Comparison of ENCODE assay signal across 9 mouse cellular contexts in the genomic region with DNA sequence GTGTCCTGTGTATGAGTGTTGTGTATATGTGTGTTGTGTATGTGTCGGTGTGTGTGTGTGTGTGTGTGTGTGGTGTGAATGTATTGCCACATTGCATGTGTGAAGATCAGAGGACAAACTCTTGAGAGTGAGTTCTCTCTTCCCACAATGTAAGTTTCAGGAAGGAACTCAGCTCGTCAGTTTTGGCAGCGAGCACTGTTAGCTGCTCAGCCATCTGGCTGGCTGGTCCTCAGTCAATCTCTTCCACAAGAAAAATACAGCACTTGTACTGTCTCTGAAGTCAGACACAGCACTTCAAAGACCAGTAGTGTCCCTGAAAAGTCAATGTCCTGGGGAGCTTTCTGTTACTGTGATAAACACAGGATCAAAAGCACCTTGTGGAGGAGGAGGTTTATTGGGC.
DNase-seq lines count a peak whose midpoint lies in the region; ATAC-seq and TF ChIP-seq lines count a peak whose summit lies in the region.
"Had no signal": no experiment of that assay in that cellular context is flagged by ENCODE, and none has a peak within 500 bp of the region (broad histone marks: within the 10 kb centered on the region; RNA-seq: fewer than 3 reads in every experiment).

No protein-coding gene starts in this region.

- H3K36me3 ChIP-seq in intestine, postnatal 0 days (ENCODE audit: control insufficient read depth, insufficient read depth), result no peaks in the 10 kb centered on the region
- H3K36me3 ChIP-seq: hindbrain, embryonic 15.5 days had no signal

- no peaks in the 10 kb centered on the region for H3K27me3 ChIP-seq in intestine, postnatal 0 days (replicated peaks; ENCODE audit: control insufficient read depth, insufficient read depth, low read length)
- H3K27me3 ChIP-seq: hindbrain, embryonic 15.5 days had no signal

- TF ChIP-seq CTCF in intestine, postnatal 0 days (IDR thresholded peaks at IDR 0.05; ENCODE audit: low read depth), result no peak

- H3K4me3 ChIP-seq in intestine, postnatal 0 days (ENCODE audit: low read depth, low read length), result no peak overlapping the region
- H3K4me3 ChIP-seq: hindbrain, embryonic 15.5 days had no signal

- H3K27ac ChIP-seq in intestine, postnatal 0 days (ENCODE audit: low read depth, low read length), result no peak overlapping the region
- H3K27ac ChIP-seq: hindbrain, embryonic 15.5 days had no signal

- H3K4me2 ChIP-seq in intestine, postnatal 0 days (replicated peaks; ENCODE audit: low read depth), result no peak overlapping the region
- H3K4me2 ChIP-seq: hindbrain, embryonic 15.5 days had no signal

- H3K9ac ChIP-seq in intestine, postnatal 0 days (ENCODE audit: low read depth, low read length), result no peak overlapping the region
- H3K9ac ChIP-seq: hindbrain, embryonic 15.5 days had no signal

- no peaks in the 10 kb centered on the region for H3K9me3 ChIP-seq in intestine, postnatal 0 days (ENCODE audit: control insufficient read depth)
- H3K9me3 ChIP-seq: hindbrain, embryonic 15.5 days had no signal

- peak; percentile 21 to 46; a peak in 1 of 4 replicates for ATAC-seq in hematopoietic stem cell, adult 5-6 weeks (replicated peaks in 1 of 2; ENCODE audit: insufficient read depth in 1 of 2, low FRiP score in 2 of 2, low TSS enrichment in 1 of 2, low read depth in 1 of 2, poor library complexity in 2 of 2, severe bottlenecking in 2 of 2)
- ATAC-seq in intestine, postnatal 0 days, result no peak

- DNase-seq in kidney, postnatal 10 days, result peak; percentile 66
- no peak for DNase-seq in kidney, adult 11 months
- peak; percentile 29 to 40 for DNase-seq in frontal cortex, postnatal 14 days (ENCODE audit: low spot score in 2 of 2)
- peak; percentile 16 to 40 for DNase-seq in lung, postnatal 4 days
- no peak for DNase-seq in ovary, postnatal 36 days (ENCODE audit: low spot score)
- no peak for DNase-seq in thymus, postnatal 0 days (ENCODE audit: low spot score)

- 58% methylated on average over 3 of the region's 3 CpGs for WGBS in intestine, postnatal 0 days

- H3K4me1 ChIP-seq in intestine, postnatal 0 days (replicated peaks; ENCODE audit: control insufficient read depth, insufficient read depth, low read length), result 0 out of 2 replicates have a peak, but pooled peaks cover 5% of the 10 kb centered on the region

Comparison
In these comparisons a context has a peak if more than half of its experiments do, and no peak if none do; other contexts are left out.
1. DNase-seq: peak in kidney, postnatal 10 days (single experiment), frontal cortex, postnatal 14 days (2 of 2) and lung, postnatal 4 days (2 of 2); none in kidney, adult 11 months (single experiment), ovary, postnatal 36 days (single experiment) and thymus, postnatal 0 days (single experiment).